Mouse (Mus musculus) erythroid progenitor cell, adult 5-6 weeks (primary cell): ENCODE results near the gene Smad6. TPM values are rescaled to one million over a fixed set of nuclear protein-coding genes. Genes with fewer than 3 reads are reported as not detected.

Experiments used
- ATAC-seq: replicated peaks from 2 replicates; pipeline ENCODE4 v1.8.0; 2016; ENCODE audit warnings: moderate number of reproducible peaks, mild to moderate bottlenecking, moderate TSS enrichment, inconsistent platforms; ENCODE audit not compliant: poor library complexity, low FRiP score, severe bottlenecking
- total RNA-seq, 2 experiments: library from RNA; stranded (forward) in 1 of 2; stranded (reverse) in 1 of 2; fragments of 150-400 nt in 1 of 2; fragments of 186-747, 209-891 nt in 1 of 2; gene quantifications; 2 replicates each; pipeline versions ENCODE4 v1.2.3 to v1.2.4; 2015 to 2017; ENCODE audit warnings: low replicate concordance in 2 of 2

Gene Smad6
- total RNA-seq, 2 experiments from 2014 or later, result not detected

- no peak for ATAC-seq
Observed at GRCm38 (mm10) chr9:63927340-63928049, 94.4 kb downstream of the Smad6 start.

- ATAC-seq, result no peak
Observed at GRCm38 (mm10) chr9:63926377-63926776, 95.5 kb downstream of the Smad6 start.

GRCm38 (mm10) chr9:63923190-63923717, 98.6 kb downstream of the Smad6 start:
- ATAC-seq, result no peak

GRCm38 (mm10) chr9:63919708-63920107, 102.2 kb downstream of the Smad6 start:
- no peak for ATAC-seq

- ATAC-seq, result no peak
Observed at GRCm38 (mm10) chr9:63919001-63919555, 102.8 kb downstream of the Smad6 start.

- ATAC-seq, result peak; percentile 75
Observed at GRCm38 (mm10) chr9:63918245-63918644, 103.6 kb downstream of the Smad6 start.

GRCm38 (mm10) chr9:63916441-63916840, 105.4 kb downstream of the Smad6 start:
- no peak for ATAC-seq

- no peak for ATAC-seq
Observed at GRCm38 (mm10) chr9:63915976-63916375, 105.9 kb downstream of the Smad6 start.

- ATAC-seq, result no peak
Observed at GRCm38 (mm10) chr9:63914944-63915343, 106.9 kb downstream of the Smad6 start.

- ATAC-seq, result no peak
Observed at GRCm38 (mm10) chr9:63912051-63912450, 109.8 kb downstream of the Smad6 start.

- ATAC-seq, result peak; percentile 63; the same call in 1 of the 2 replicates
Observed at GRCm38 (mm10) chr9:63909618-63910017, 112.2 kb downstream of the Smad6 start.

GRCm38 (mm10) chr9:63904543-63904942, 117.3 kb downstream of the Smad6 start:
- no peak for ATAC-seq

Other genes with a start within 250 kb of the Smad6 start
- gene Lctl, start 95.1 kb upstream of the Smad6 start, total RNA-seq (2015; ENCODE audit: low replicate concordance), result not detected in 2 replicates
- gene Lctl, start 95.1 kb upstream of the Smad6 start, total RNA-seq (2017; ENCODE audit: low replicate concordance), result not detected in 2 replicates
- gene Zwilch, start 151.0 kb upstream of the Smad6 start, total RNA-seq (2015; ENCODE audit: low replicate concordance), result 90.5 and 94.3 TPM in 2 replicates
- 234 and 281 TPM in 2 replicates for gene Zwilch, start 151.0 kb upstream of the Smad6 start, total RNA-seq (2017; ENCODE audit: low replicate concordance)
- gene Rpl4, start 151.3 kb upstream of the Smad6 start, total RNA-seq (2015; ENCODE audit: low replicate concordance), result 955 and 1,003 TPM in 2 replicates
- 556 and 679 TPM in 2 replicates for gene Rpl4, start 151.3 kb upstream of the Smad6 start, total RNA-seq (2017; ENCODE audit: low replicate concordance)
- 7.9 and 20.5 TPM in 2 replicates for gene Snapc5, start 157.2 kb upstream of the Smad6 start, total RNA-seq (2015; ENCODE audit: low replicate concordance)
- 10.8 and 15.1 TPM in 2 replicates for gene Snapc5, start 157.2 kb upstream of the Smad6 start, total RNA-seq (2017; ENCODE audit: low replicate concordance)
- gene Uchl4, start 213.1 kb upstream of the Smad6 start, total RNA-seq (2015; ENCODE audit: low replicate concordance), result not detected in 2 replicates
- gene Uchl4, start 213.1 kb upstream of the Smad6 start, total RNA-seq (2017; ENCODE audit: low replicate concordance), result 0.15 TPM in 1 of 2 replicates, not detected in the other
- 10.1 and 23.1 TPM in 2 replicates for gene Map2k1, start 231.6 kb upstream of the Smad6 start, total RNA-seq (2015; ENCODE audit: low replicate concordance)
- gene Map2k1, start 231.6 kb upstream of the Smad6 start, total RNA-seq (2017; ENCODE audit: low replicate concordance), result 10.1 and 23.3 TPM in 2 replicates